Comparison of ENCODE assay signal across 8 mouse cellular contexts in genomic region chr11:113147535-113148197, GRCm38 (mm10).
DNase-seq lines count a peak whose midpoint lies in the region; ATAC-seq lines count a peak whose summit lies in the region.
"Had no signal": no experiment of that assay in that cellular context is flagged by ENCODE, and none has a peak within 500 bp of the region (broad histone marks: within the 10 kb centered on the region; RNA-seq: fewer than 3 reads in every experiment).

No protein-coding gene starts in this region.

- DNase-seq in hindbrain, embryonic 10.5 days (ENCODE audit: low spot score), result no peak
- DNase-seq in hindbrain, embryonic 14.5 days (ENCODE audit: low spot score), result no peak
- no peak for DNase-seq in Muller cell, postnatal 12 days (ENCODE audit: inconsistent ontology term)
- DNase-seq: right cerebral cortex, postnatal 14 days had no signal

- no peak overlapping the region for H3K4me2 ChIP-seq in hindbrain, embryonic 14.5 days (replicated peaks)
- H3K4me2 ChIP-seq in midbrain, embryonic 12.5 days (replicated peaks), result no peak overlapping the region
- H3K4me2 ChIP-seq in midbrain, embryonic 13.5 days (replicated peaks), result no peak overlapping the region
- H3K4me2 ChIP-seq in intestine, embryonic 15.5 days (replicated peaks), result peak overlapping the region; percentile 52
- peak overlapping the region; percentile 1; the same call in 1 of the 2 replicates for H3K4me2 ChIP-seq in neural tube, embryonic 15.5 days

- no peak overlapping the region for H3K9ac ChIP-seq in hindbrain, embryonic 14.5 days
- no peak overlapping the region for H3K9ac ChIP-seq in midbrain, embryonic 12.5 days (replicated peaks)
- H3K9ac ChIP-seq in midbrain, embryonic 13.5 days (replicated peaks), result no peak overlapping the region
- no peak overlapping the region for H3K9ac ChIP-seq in intestine, embryonic 15.5 days
- no peak overlapping the region for H3K9ac ChIP-seq in neural tube, embryonic 15.5 days (replicated peaks)

- 0 out of 2 replicates have a peak, but pooled peaks cover 4% of the 10 kb centered on the region for H3K36me3 ChIP-seq in hindbrain, embryonic 10.5 days
- no peaks in the 10 kb centered on the region for H3K36me3 ChIP-seq in hindbrain, embryonic 14.5 days (replicated peaks; ENCODE audit: control insufficient read depth, insufficient read depth)
- H3K36me3 ChIP-seq in midbrain, embryonic 12.5 days, result no peaks in the 10 kb centered on the region
- 0 out of 2 replicates have a peak, but pooled peaks cover 2% of the 10 kb centered on the region for H3K36me3 ChIP-seq in midbrain, embryonic 13.5 days
- no peaks in the 10 kb centered on the region for H3K36me3 ChIP-seq in intestine, embryonic 15.5 days
- no peaks in the 10 kb centered on the region for H3K36me3 ChIP-seq in neural tube, embryonic 15.5 days

- no peaks in the 10 kb centered on the region for H3K9me3 ChIP-seq in hindbrain, embryonic 10.5 days
- H3K9me3 ChIP-seq in hindbrain, embryonic 14.5 days (ENCODE audit: control insufficient read depth, low read length), result no peaks in the 10 kb centered on the region
- no peaks in the 10 kb centered on the region for H3K9me3 ChIP-seq in midbrain, embryonic 12.5 days
- H3K9me3 ChIP-seq in midbrain, embryonic 13.5 days, result no peaks in the 10 kb centered on the region
- H3K9me3 ChIP-seq in intestine, embryonic 15.5 days, result no peaks in the 10 kb centered on the region
- H3K9me3 ChIP-seq in neural tube, embryonic 15.5 days (replicated peaks), result no peaks in the 10 kb centered on the region

- H3K27me3 ChIP-seq in hindbrain, embryonic 10.5 days (ENCODE audit: insufficient read depth, poor library complexity, severe bottlenecking), result no peaks in the 10 kb centered on the region
- H3K27me3 ChIP-seq in hindbrain, embryonic 14.5 days (ENCODE audit: control insufficient read depth, insufficient read depth, low read length), result no peaks in the 10 kb centered on the region
- H3K27me3 ChIP-seq in midbrain, embryonic 12.5 days, result no peaks in the 10 kb centered on the region
- H3K27me3 ChIP-seq in midbrain, embryonic 13.5 days, result no peaks in the 10 kb centered on the region
- no peaks in the 10 kb centered on the region for H3K27me3 ChIP-seq in intestine, embryonic 15.5 days (replicated peaks)
- no peaks in the 10 kb centered on the region for H3K27me3 ChIP-seq in neural tube, embryonic 15.5 days (replicated peaks)

- peak overlapping the region; percentile 66 for H3K27ac ChIP-seq in hindbrain, embryonic 10.5 days
- H3K27ac ChIP-seq in hindbrain, embryonic 14.5 days, result no peak overlapping the region
- H3K27ac ChIP-seq in midbrain, embryonic 12.5 days (replicated peaks), result 0 out of 2 replicates have a peak overlapping the region, but pooled peaks have one; percentile 3
- no peak overlapping the region for H3K27ac ChIP-seq in midbrain, embryonic 13.5 days
- peak overlapping the region; percentile 73 for H3K27ac ChIP-seq in intestine, embryonic 15.5 days
- no peak overlapping the region for H3K27ac ChIP-seq in neural tube, embryonic 15.5 days (replicated peaks)

- H3K4me1 ChIP-seq in hindbrain, embryonic 10.5 days (replicated peaks), result peaks cover 48% of the 10 kb centered on the region
- H3K4me1 ChIP-seq in hindbrain, embryonic 14.5 days (replicated peaks; ENCODE audit: control insufficient read depth, insufficient read depth, low read length), result peaks cover 40% of the 10 kb centered on the region
- H3K4me1 ChIP-seq in midbrain, embryonic 12.5 days, result peaks cover 36% of the 10 kb centered on the region
- peaks cover 40% of the 10 kb centered on the region for H3K4me1 ChIP-seq in midbrain, embryonic 13.5 days (replicated peaks)
- peaks cover 30% of the 10 kb centered on the region for H3K4me1 ChIP-seq in intestine, embryonic 15.5 days (replicated peaks)
- H3K4me1 ChIP-seq in neural tube, embryonic 15.5 days, result peaks cover 49% of the 10 kb centered on the region

- H3K4me3 ChIP-seq in hindbrain, embryonic 10.5 days, result no peak overlapping the region
- no peak overlapping the region for H3K4me3 ChIP-seq in hindbrain, embryonic 14.5 days (replicated peaks; ENCODE audit: low read length)
- H3K4me3 ChIP-seq in midbrain, embryonic 12.5 days, result no peak overlapping the region
- H3K4me3 ChIP-seq in midbrain, embryonic 13.5 days (replicated peaks), result no peak overlapping the region
- no peak overlapping the region for H3K4me3 ChIP-seq in intestine, embryonic 15.5 days (replicated peaks)
- no peak overlapping the region for H3K4me3 ChIP-seq in neural tube, embryonic 15.5 days (replicated peaks)

- WGBS in hindbrain, embryonic 10.5 days, result 68% methylated on average over 17 of the region's 17 CpGs
- WGBS in hindbrain, embryonic 14.5 days, result 50% methylated on average over 17 of the region's 17 CpGs
- 76% methylated on average over 17 of the region's 17 CpGs for WGBS in midbrain, embryonic 12.5 days
- 79% methylated on average over 17 of the region's 17 CpGs for WGBS in midbrain, embryonic 13.5 days
- 18% methylated on average over 17 of the region's 17 CpGs for WGBS in intestine, embryonic 15.5 days
- 45% methylated on average over 17 of the region's 17 CpGs for WGBS in neural tube, embryonic 15.5 days

- no peak for ATAC-seq in hindbrain, embryonic 14.5 days (ENCODE audit: low FRiP score)
- no peak for ATAC-seq in midbrain, embryonic 12.5 days (ENCODE audit: low FRiP score, low read depth)
- no peak for ATAC-seq in midbrain, embryonic 13.5 days
- peak; percentile 95 for ATAC-seq in intestine, embryonic 15.5 days
- no peak for ATAC-seq in neural tube, embryonic 15.5 days (ENCODE audit: low FRiP score)

Comparison
In these comparisons a context has a peak if more than half of its experiments do, and no peak if none do; other contexts are left out.
1. H3K27ac ChIP-seq: peak in hindbrain, embryonic 10.5 days (single experiment), midbrain, embryonic 12.5 days (single experiment) and intestine, embryonic 15.5 days (single experiment); none in hindbrain, embryonic 14.5 days (single experiment), midbrain, embryonic 13.5 days (single experiment) and neural tube, embryonic 15.5 days (single experiment).
2. H3K4me2 ChIP-seq: peak in intestine, embryonic 15.5 days (single experiment) and neural tube, embryonic 15.5 days (single experiment); none in hindbrain, embryonic 14.5 days (single experiment), midbrain, embryonic 12.5 days (single experiment) and midbrain, embryonic 13.5 days (single experiment).